Mouse (Mus musculus) T-helper 1 cell (primary cell): Measurements from ENCODE around the gene Vav2.

ENCODE experiments used
- in situ Hi-C: fragments of 300-600 bp; cut with MboI, MseI; formaldehyde crosslinking; loops from one replicate; pipeline ENCODE4 v1.15.1; 2025; ENCODE audit warnings: high pct_unique_total_duplicates

Vav2 gene

DNA sequence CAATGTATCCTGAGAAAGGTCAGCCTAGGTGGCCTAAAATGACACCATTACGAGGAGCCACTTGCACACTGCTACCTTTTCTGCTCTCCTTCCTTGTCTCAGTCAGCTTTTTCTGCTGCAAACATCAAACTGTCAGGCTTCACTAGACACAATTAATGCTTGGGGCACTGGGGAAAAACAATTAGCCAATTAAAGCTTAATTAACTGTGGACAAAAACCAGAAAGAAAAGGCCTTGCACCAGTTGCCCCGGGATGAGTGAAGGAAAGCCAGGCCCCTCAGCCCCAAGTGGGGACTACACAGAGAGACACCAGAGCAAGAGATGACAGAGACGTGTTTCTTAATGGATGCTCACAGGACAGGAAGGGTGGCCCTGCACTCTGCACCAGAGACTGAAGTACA lies 51.7 kb downstream of the Vav2 start:
- in situ Hi-C loops = no loop called here

DNA sequence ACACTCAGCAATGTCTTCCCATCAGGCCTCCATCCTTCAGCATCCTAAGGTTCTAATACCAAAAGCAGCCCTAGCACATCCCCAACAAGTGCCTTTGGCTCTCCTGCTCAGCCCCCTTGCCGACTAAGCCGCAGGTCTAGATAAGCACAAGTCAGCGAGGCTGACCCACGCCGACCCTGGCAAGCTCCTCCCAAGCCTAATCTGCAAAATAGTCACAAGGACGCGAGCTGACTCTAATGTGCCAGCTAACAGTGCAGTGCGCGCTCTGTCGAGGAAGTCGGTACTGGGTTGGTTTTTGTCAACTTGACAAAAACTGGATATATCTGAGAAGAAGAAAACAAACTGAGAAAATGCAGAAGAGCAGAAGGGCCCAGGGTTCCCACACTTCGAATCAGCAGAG lies 53.5 kb downstream of the Vav2 start:
- in situ Hi-C loops = no loop called here

- in situ Hi-C loops = no loop called here
Observed at GRCm38 (mm10) chr2:27371450-27371849, 55.4 kb downstream of the Vav2 start.

DNA sequence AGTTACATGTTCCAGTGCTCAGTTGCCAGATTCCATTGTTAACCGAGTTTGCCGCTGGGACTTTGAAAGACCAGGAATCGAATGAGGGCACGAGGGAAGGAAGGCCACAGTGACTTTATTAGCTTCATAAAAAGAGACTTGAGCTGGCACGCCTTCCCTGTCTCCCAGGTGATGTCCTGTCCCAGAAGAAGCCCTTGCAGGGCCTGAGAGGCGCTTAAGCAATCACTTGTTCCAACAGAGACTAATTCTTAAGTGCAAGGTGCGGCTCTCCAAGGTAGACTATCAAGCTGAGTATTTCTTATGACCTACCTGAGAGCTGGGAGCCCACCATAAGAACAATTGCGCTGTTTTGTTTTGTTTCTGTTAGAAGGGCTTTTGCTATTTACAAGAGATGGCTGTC lies 57.9 kb downstream of the Vav2 start:
- in situ Hi-C loops = no loop called here

DNA sequence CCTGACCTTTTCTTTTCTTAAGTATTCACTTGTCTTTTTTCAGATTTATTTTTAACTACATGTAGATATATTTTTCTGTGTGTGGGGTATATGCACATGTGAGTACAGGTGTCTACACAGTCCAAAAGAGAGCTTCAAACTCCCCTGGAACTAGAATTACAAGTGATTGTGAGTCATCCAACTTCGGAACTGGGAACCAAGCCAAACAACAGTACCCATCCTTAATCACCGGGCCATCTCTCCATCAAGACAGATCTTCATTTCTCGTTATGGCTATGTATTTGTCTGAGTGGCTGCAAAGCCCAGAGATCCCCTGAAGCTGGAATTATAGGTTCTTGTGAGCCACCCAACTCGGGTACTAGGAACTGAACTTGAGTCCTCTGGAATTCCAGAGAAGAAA lies 61.5 kb downstream of the Vav2 start:
- in situ Hi-C loops = no loop called here

DNA sequence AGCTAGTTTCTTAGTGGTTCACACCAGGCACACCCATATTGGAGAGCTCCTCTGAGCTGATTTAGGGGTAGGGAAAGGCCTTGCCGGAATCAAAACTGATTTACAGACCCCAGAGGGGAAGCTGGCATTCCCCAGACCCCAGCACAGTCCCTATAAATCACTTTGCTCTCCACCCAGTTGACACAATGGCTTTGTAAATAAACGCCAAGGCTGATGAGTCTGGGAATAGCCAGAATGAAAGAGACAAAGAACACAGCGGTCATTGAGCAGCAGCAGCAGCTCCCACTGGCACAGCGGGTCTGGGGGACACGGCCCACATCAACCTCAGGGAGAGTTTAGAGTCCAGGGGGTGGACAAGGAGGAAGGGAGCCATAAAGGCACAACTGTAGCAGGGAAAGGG lies 65.0 kb downstream of the Vav2 start:
- in situ Hi-C loops = no loop called here

DNA sequence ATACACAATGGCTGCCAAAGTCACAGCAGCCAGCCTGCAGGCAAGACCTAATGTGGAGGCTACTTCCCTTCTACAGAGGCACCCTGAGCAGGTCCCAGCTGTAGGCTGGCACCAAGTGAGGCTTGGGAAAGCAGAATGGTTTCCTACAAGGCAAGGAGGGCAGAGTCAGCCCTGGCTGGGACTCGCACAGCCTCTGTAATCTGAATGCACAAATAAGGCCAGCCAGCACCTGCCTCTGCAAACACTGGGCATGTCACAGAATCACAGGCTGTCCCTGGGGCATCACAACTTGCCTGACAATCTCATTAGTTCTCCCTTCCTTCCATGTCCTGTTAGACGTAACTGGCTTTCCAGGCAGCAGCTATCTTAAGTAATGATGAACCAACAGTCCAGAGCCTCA lies 68.4 kb downstream of the Vav2 start:
- in situ Hi-C loops = no loop called here

- in situ Hi-C loops = no loop called here
Observed at GRCm38 (mm10) chr2:27355684-27356083, 71.1 kb downstream of the Vav2 start.

GRCm38 (mm10) chr2:27354610-27355211 lies 72.1 kb downstream of the Vav2 start:
- in situ Hi-C loops = no loop called here

DNA sequence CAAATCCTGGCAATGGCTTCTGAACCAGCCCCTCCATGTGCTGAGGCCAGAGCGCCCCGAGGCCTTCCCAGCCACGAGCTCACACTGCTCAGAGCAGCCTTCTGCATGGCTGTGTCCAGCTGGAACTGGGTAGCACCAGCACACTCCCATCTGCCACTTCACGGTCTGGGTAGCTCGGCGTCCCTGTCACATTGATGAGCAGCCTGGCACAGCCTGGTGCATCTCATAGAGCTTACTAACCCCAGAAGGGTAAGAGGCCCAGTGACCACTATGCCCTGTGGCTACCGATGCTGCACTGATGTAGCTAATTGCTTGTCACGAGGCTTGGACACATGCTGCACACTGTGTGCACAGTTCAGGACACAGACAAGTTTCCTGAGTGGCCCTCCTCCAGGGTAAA lies 74.1 kb downstream of the Vav2 start:
- in situ Hi-C loops = no loop called here

DNA sequence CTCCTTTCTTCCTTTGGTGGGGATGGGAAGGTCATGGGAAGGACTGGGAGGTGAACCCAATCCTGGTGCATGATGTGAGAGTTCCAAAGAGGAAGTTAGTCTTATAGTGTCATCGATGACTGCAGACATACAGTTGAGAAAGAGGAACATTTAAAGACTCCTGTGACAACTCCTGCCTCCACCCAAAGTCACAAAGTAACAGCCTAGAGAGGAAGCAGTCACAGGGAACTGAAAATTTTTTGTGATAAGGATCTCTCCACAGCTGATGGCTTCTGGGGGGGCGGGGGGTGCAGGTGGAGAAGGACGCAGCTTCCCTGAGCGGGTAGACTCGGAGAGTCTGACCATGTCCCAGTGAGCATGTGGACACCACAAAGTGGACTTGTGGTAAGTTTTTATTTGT lies 76.5 kb downstream of the Vav2 start:
- in situ Hi-C loops = no loop called here

DNA sequence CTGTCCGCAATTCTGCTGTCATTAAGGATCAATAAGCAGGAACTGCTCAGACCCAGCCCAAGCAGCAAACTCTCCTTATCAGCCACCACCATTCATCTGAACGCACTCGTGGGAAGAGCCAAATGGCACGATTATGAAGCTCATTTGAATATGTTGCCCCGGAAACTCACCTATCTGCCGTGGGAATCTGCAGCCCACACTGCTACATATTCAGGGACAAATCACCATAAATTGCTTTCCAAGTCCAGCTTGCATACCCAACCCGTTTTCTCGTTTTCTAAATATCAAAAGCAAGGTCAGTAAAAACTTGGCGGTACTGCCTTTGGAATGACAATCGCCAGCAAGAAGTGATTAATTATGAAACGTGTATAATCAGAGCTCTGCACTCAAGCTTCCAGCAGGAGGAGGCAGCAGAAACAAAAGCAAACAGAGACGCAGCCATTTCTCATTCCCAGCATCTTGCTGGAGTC lies 82.8 kb downstream of the Vav2 start:
- in situ Hi-C loops = no loop called here

DNA sequence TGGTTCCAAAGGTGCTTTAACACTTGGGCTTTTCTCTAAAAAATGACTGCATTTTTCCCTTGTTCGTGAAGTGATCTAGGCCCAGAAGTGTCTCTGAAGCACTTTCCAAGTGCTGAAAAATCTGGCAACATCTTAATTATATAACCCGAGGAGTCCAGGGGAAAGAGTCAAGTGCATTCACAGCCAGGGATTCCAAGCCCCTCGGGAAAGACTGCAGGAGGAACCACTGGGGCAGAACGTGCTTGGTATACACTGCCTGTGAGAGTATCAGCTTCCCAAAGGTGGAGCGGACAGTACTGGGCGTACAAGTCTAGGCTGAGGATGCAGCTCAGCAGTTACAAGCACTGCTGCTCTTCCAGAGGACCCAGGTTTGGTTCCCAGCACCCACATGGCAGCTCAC lies 86.2 kb downstream of the Vav2 start:
- in situ Hi-C loops = no loop called here

- in situ Hi-C loops = no loop called here
Observed at GRCm38 (mm10) chr2:27339051-27339450, 87.8 kb downstream of the Vav2 start.

- in situ Hi-C loops = no loop called here
Observed at GRCm38 (mm10) chr2:27337261-27337660, 89.6 kb downstream of the Vav2 start.

GRCm38 (mm10) chr2:27336600-27336999 lies 90.2 kb downstream of the Vav2 start:
- in situ Hi-C loops = no loop called here

DNA sequence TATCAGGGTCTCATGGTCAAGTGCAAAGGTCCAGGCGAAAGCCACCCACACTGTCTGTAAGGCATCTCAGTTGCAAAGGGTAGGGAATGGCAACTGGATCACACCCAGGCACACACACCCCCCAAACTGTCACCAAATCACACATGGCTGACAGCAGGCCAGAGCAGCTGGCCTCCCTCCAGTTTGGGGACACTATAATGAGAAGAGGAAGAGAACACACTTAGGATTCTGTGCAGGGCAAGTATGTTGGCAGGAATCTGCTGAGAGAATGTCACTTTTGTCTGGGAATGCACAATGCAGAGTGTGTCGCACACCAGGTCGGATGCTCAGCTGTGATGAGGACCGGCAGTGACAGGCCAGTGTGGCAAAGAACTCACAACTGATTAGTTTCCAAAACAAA lies 92.0 kb downstream of the Vav2 start:
- in situ Hi-C loops = no loop called here

DNA sequence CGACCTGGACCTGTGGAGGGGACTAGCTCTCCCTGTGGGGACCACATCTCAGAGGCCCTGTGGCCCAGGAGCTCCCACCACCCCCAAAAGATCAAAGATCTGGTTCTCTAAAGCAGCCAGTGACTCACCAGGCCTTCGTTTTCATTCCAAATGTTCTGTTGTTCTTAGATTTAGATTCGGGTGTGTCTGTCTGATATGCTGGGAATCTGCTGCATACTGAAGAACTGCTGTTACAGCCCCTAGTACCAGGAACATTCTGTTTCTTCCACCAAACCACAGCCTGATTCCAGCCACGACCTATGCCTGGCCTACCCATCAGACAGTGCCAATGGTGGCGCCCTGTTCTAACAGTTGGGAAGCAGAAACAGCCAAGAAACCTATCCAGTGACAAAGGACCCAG lies 95.3 kb downstream of the Vav2 start:
- in situ Hi-C loops = no loop called here

DNA sequence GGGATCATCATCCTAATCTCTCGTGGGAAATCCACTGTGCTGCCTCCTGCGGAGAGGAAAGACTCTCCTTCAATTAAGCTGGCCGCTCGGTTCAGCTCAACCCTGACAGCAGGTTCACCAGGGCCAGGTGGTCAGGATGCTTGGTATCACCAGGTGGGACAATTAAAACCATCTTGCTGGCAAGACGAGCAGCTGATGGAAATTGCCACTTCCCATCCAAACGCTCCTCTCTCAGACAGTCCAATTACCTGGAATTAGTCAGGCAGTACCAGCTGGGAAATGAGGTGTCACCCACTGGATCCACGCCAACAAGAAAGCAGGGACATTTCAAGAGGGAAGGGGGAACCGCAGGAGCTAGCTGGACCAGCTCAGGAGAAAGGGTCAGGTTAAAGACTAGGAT lies 96.4 kb downstream of the Vav2 start:
- in situ Hi-C loops = no loop called here

- in situ Hi-C loops = no loop called here
Observed at GRCm38 (mm10) chr2:27329386-27330060, 97.3 kb downstream of the Vav2 start.

DNA sequence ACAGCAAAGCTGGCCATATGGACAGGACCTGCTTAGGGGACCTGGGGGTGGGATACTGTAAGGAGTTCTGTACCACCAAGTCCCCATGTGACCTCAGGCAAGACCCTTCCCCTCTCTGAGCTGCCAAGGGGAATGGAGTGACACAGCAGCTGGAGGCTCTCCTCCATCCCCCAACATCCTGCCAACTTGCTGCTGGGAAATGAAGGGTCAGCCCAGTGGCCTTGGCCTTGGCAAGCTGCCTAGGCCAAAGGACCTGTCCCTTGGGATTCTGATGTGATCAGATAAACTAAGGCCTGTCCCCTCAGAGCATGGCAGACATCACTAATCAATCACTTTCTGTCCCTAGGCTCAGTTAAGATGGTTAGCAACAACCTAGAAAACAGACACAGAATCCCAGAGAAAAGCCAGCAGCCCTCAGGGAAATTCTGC lies 98.2 kb downstream of the Vav2 start:
- in situ Hi-C loops = no loop called here

DNA sequence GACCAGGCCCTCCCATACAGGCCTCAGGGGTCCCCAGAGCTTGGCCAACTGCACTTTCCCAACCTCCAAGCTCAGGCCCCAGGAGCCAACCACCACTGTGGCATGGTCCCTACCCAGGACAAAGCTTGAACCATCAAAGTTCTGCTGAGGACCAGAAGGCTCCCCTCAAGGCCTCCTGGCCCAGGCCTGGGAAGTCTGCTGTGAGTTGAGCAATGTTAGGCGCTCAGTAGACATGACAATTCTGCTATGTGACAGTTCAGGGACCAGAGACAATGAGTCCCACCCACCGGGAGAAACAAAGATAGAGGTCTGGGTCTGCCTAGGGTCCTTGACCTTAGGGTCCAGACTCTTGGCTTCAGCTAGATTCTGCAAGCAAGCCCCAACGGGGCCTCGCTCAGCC lies 98.9 kb downstream of the Vav2 start:
- in situ Hi-C loops = no loop called here

DNA sequence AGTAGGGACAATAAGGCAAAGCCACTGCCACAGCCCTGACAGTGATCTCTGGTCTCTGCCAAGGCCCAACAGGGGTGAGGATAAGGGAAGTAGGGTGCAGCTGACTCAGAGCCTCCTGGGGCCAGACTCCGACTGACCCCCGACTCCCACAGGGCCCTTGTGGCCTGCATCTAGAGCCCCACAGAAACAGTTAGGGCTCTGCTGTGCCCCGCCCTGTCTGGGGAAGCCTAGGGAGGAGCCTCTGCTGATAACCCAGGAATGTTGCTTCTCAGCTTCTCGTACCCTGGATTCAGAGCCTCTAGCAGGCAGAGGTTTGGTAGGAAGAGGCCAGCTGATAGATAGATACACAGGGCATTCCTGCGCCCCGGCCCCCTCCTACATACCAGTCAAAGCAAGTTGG lies 99.8 kb downstream of the Vav2 start:
- in situ Hi-C loops = no loop called here

- in situ Hi-C loops = no loop called here
Observed at GRCm38 (mm10) chr2:27326357-27326756, 100.5 kb downstream of the Vav2 start.
